Mouse (Mus musculus): Measurements from ENCODE around the gene Lypd1. TPM values are rescaled to one million over a fixed set of nuclear protein-coding genes. Genes with fewer than 3 reads are reported as not detected.

Lypd1 gene
- polyA plus RNA-seq (2015; fragmentation: Nextera tagmentation; extraction: Ambion mirVana), result 4.5 and 6.7 TPM in 2 replicates

- DNase-seq (ENCODE audit: low spot score), result no peak
These were observed at the start of gene Lypd1 for GRCm38 (mm10) chr1:125912601-125913600. Gene Lypd1 (minus strand): TSS chr1:125913101.

- no peak for DNase-seq (ENCODE audit: low spot score)
These were observed 38.1 kb upstream of the Lypd1 start for GRCm38 (mm10) chr1:125951026-125951425.

GRCm38 (mm10) chr1:125949076-125949475 lies 36.2 kb upstream of the Lypd1 start:
- no peak for DNase-seq (ENCODE audit: low spot score)

GRCm38 (mm10) chr1:125945136-125945535 lies 32.2 kb upstream of the Lypd1 start:
- no peak for DNase-seq (ENCODE audit: low spot score)

- DNase-seq (ENCODE audit: low spot score), result no peak
These were observed 30.4 kb upstream of the Lypd1 start for GRCm38 (mm10) chr1:125943305-125943704.

GRCm38 (mm10) chr1:125925486-125925885 lies 12.6 kb upstream of the Lypd1 start:
- no peak for DNase-seq (ENCODE audit: low spot score)

GRCm38 (mm10) chr1:125923062-125923461 lies 10.2 kb upstream of the Lypd1 start:
- DNase-seq (ENCODE audit: low spot score), result no peak

- DNase-seq (ENCODE audit: low spot score), result no peak
These were observed 7.8 kb upstream of the Lypd1 start for GRCm38 (mm10) chr1:125920696-125921095.

- peak; percentile 17 for DNase-seq (ENCODE audit: low spot score)
These were observed 928 bp downstream of the Lypd1 start for GRCm38 (mm10) chr1:125911901-125912445.

- no peak for DNase-seq (ENCODE audit: low spot score)
These were observed 1.5 kb downstream of the Lypd1 start for GRCm38 (mm10) chr1:125911337-125911900.

GRCm38 (mm10) chr1:125910871-125911265 lies 2.0 kb downstream of the Lypd1 start:
- no peak for DNase-seq (ENCODE audit: low spot score)

GRCm38 (mm10) chr1:125910211-125910870 lies 2.6 kb downstream of the Lypd1 start:
- DNase-seq (ENCODE audit: low spot score), result no peak

- no peak for DNase-seq (ENCODE audit: low spot score)
These were observed 19.7 kb downstream of the Lypd1 start for GRCm38 (mm10) chr1:125893158-125893557.

GRCm38 (mm10) chr1:125870056-125870455 lies 42.8 kb downstream of the Lypd1 start:
- no peak for DNase-seq (ENCODE audit: low spot score)

GRCm38 (mm10) chr1:125858631-125859030 lies 54.3 kb downstream of the Lypd1 start:
- DNase-seq (ENCODE audit: low spot score), result no peak

GRCm38 (mm10) chr1:125854646-125855045 lies 58.3 kb downstream of the Lypd1 start:
- DNase-seq (ENCODE audit: low spot score), result no peak

- peak; percentile 48 for DNase-seq (ENCODE audit: low spot score)
These were observed 73.0 kb downstream of the Lypd1 start for GRCm38 (mm10) chr1:125839746-125840392.

- DNase-seq (ENCODE audit: low spot score), result no peak
These were observed 75.4 kb downstream of the Lypd1 start for GRCm38 (mm10) chr1:125837507-125837906.

- DNase-seq (ENCODE audit: low spot score), result no peak
These were observed 89.3 kb downstream of the Lypd1 start for GRCm38 (mm10) chr1:125823611-125824010.

- no peak for DNase-seq (ENCODE audit: low spot score)
These were observed 91.8 kb downstream of the Lypd1 start for GRCm38 (mm10) chr1:125821101-125821500.

All from thymus, postnatal 0 days (tissue).